Mouse (Mus musculus) testis, postnatal 14 days (tissue): ENCODE data around the gene Gm10320.

Experiments used
- DNase-seq: peaks from one replicate; pipeline ENCODE4 v3.0.0; 2021; ENCODE audit warnings: low spot score

Gm10320 gene

GRCm38 (mm10) chr13:98502813-98503341, 11.1 kb upstream of the Gm10320 start:
- no peak for DNase-seq

- no peak for DNase-seq
These were observed 10.5 kb upstream of the Gm10320 start for GRCm38 (mm10) chr13:98502236-98502812.

- DNase-seq, result no peak
These were observed 9.5 kb upstream of the Gm10320 start for GRCm38 (mm10) chr13:98501321-98501720.

GRCm38 (mm10) chr13:98500471-98501125, 8.8 kb upstream of the Gm10320 start:
- no peak for DNase-seq

GRCm38 (mm10) chr13:98498561-98498960, 6.8 kb upstream of the Gm10320 start:
- DNase-seq, result no peak

- no peak for DNase-seq
These were observed 6.3 kb upstream of the Gm10320 start for GRCm38 (mm10) chr13:98498080-98498479.

GRCm38 (mm10) chr13:98496917-98497870, 5.4 kb upstream of the Gm10320 start:
- no peak for DNase-seq

- no peak for DNase-seq
These were observed 2.8 kb upstream of the Gm10320 start for GRCm38 (mm10) chr13:98494492-98495064.

GRCm38 (mm10) chr13:98492569-98493255, 911 bp upstream of the Gm10320 start:
- DNase-seq, result no peak

- DNase-seq, result no peak
These were observed 5.1 kb downstream of the Gm10320 start for GRCm38 (mm10) chr13:98486726-98487125.

- no peak for DNase-seq
These were observed 5.6 kb downstream of the Gm10320 start for GRCm38 (mm10) chr13:98486161-98486560.

GRCm38 (mm10) chr13:98485440-98485839, 6.4 kb downstream of the Gm10320 start:
- no peak for DNase-seq

- no peak for DNase-seq
These were observed 13.8 kb downstream of the Gm10320 start for GRCm38 (mm10) chr13:98477991-98478390.

GRCm38 (mm10) chr13:98476839-98477495, 14.8 kb downstream of the Gm10320 start:
- DNase-seq, result no peak

GRCm38 (mm10) chr13:98476175-98476838, 15.5 kb downstream of the Gm10320 start:
- no peak for DNase-seq

- no peak for DNase-seq
These were observed 16.1 kb downstream of the Gm10320 start for GRCm38 (mm10) chr13:98475681-98476080.

GRCm38 (mm10) chr13:98473034-98473433, 18.8 kb downstream of the Gm10320 start:
- DNase-seq, result no peak

- DNase-seq, result no peak
These were observed 20.0 kb downstream of the Gm10320 start for GRCm38 (mm10) chr13:98471756-98472155.

- no peak for DNase-seq
These were observed 21.5 kb downstream of the Gm10320 start for GRCm38 (mm10) chr13:98470321-98470720.

- DNase-seq, result no peak
These were observed 21.9 kb downstream of the Gm10320 start for GRCm38 (mm10) chr13:98469916-98470315.
